Mouse (Mus musculus) central nervous system, embryonic 11.5 days (tissue): Measurements from ENCODE around the gene B3gnt3. TPM values are rescaled to one million over a fixed set of nuclear protein-coding genes. Genes with fewer than 3 reads are reported as not detected.

Experiments
- polyA plus RNA-seq: library from polyadenylated mRNA; depleted of rRNA; stranded (reverse); fragments of >200 nt; gene quantifications from 2 replicates; pipeline ENCODE4 v1.2.3, GENCODE M21; 2012; rRNA removed

Gene B3gnt3
- polyA plus RNA-seq = 0.40 and 0.66 TPM in 2 replicates

GRCm38 (mm10) chr8:71701414-71702086, at the start of gene B3gnt3:
Gene B3gnt3, minus strand, starts transcription at chr8:71701789.

GRCm38 (mm10) chr8:71725122-71725924, 23.7 kb upstream of the B3gnt3 start, which contains the start of gene Fcho1:
Gene Fcho1, minus strand, starts transcription at chr8:71725716.

DNA sequence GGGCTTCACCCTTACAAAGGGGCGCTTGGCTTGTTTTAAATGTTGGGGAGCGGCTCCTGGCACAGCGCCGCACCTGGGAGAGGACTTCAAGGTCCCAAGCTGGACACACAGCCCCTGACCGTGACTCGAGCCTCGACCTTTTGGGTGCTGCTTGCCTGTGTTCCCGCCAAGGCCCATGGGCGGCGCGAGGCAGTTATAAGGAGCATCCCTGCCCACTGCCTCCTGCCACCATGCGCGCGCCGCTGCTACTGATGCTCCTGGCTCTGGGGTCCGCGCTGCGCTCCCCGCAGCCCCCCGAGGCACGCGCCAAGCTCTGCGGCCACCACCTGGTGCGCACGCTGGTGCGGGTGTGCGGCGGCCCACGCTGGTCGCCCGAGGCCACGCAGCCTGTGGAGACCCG, 12.6 kb downstream of the B3gnt3 start, which contains the start of gene Insl3:
Gene Insl3 (plus strand): TSS at position 187 of the 400 bp plus-strand sequence.

DNA sequence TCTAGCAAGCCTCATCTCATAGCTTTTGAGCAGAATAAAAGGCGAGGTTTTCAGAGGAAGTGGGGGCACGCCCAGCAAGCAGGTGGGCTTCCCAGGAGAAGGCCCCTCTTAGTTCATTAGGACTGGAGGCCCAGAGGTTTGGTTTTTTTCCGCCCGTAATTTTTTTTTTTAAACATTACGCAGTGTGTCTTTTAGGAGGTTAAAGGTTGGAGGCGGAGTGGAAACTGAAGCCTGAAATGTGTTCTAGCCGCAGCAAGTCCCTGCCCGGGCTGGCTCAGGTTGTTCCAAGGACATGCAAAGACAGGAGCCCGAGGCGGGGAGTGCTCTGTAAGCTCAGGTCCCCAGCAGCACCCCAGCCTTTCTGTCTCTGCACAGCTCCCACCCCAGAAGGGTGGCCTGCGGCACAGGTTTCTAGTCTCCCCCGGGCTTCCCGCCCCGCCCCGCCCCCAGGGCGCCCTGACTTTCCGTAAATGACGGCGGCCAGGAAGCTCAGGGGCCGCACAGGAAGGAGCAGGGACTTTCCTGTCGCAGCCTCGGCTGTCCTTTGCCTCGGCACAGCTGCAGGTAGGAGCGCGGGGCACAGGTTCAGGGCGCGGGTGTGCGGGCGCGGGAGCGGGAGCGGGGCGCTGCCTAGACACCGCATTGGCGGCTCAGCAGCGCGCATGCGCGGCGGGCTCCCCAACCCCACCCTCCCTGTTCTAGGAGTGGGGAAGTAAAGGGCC, 25.4 kb downstream of the B3gnt3 start, which contains the start of gene Jak3:
Gene Jak3 (plus strand): TSS at position 277 of the 722 bp plus-strand sequence.

GRCm38 (mm10) chr8:71671549-71671965, 30.0 kb downstream of the B3gnt3 start, which contains the start of gene Unc13a:
Gene Unc13a, minus strand, starts transcription at chr8:71671757.

Other genes starting within 250 kb of the B3gnt3 start
- gene Abhd8, start 238.1 kb downstream of the B3gnt3 start, polyA plus RNA-seq = 63.1 and 67.7 TPM in 2 replicates
- gene Mrpl34, start 236.8 kb downstream of the B3gnt3 start, polyA plus RNA-seq = 82.2 and 83.9 TPM in 2 replicates
- 70.7 and 98.5 TPM in 2 replicates for gene Dda1, start 232.6 kb downstream of the B3gnt3 start, polyA plus RNA-seq
- gene Ano8, start 215.8 kb downstream of the B3gnt3 start, polyA plus RNA-seq = 64.5 and 107 TPM in 2 replicates
- gene Gtpbp3, start 213.7 kb downstream of the B3gnt3 start, polyA plus RNA-seq = 30.7 and 37.4 TPM in 2 replicates
- 29.5 and 39.7 TPM in 2 replicates for gene Plvap, start 190.0 kb downstream of the B3gnt3 start, polyA plus RNA-seq
- 0.48 and 0.52 TPM in 2 replicates for gene Ccdc194, start 176.1 kb downstream of the B3gnt3 start, polyA plus RNA-seq
- gene Bst2, start 164.3 kb downstream of the B3gnt3 start, polyA plus RNA-seq = 15.8 and 19.0 TPM in 2 replicates
- 62.6 and 71.2 TPM in 2 replicates for gene Mvb12a, start 158.9 kb downstream of the B3gnt3 start, polyA plus RNA-seq
- gene Tmem221, start 142.9 kb downstream of the B3gnt3 start, polyA plus RNA-seq = 0.22 and 0.23 TPM in 2 replicates
- gene Nxnl1, start 135.2 kb downstream of the B3gnt3 start, polyA plus RNA-seq = not detected in 2 replicates
- 50.4 and 64.7 TPM in 2 replicates for gene Slc27a1, start 132.9 kb downstream of the B3gnt3 start, polyA plus RNA-seq
- 126 and 164 TPM in 2 replicates for gene Pgls, start 109.6 kb downstream of the B3gnt3 start, polyA plus RNA-seq
- gene Fam129c, start 104.1 kb downstream of the B3gnt3 start, polyA plus RNA-seq = 6.1 and 12.4 TPM in 2 replicates
- 65.9 and 99.7 TPM in 2 replicates for gene Colgalt1, start 90.8 kb downstream of the B3gnt3 start, polyA plus RNA-seq
- 15.4 and 19.3 TPM in 2 replicates for gene Unc13a, start 30.0 kb downstream of the B3gnt3 start, polyA plus RNA-seq
- gene Jak3, start 25.5 kb downstream of the B3gnt3 start, polyA plus RNA-seq = 3.5 TPM in 2 replicates
- 0.57 and 1.1 TPM in 2 replicates for gene Insl3, start 12.6 kb downstream of the B3gnt3 start, polyA plus RNA-seq
- gene Fcho1, start 23.9 kb upstream of the B3gnt3 start, polyA plus RNA-seq = 30.0 and 40.4 TPM in 2 replicates
- gene Zfp709, start 180.2 kb upstream of the B3gnt3 start, polyA plus RNA-seq = 1.8 and 3.1 TPM in 2 replicates
- gene Zfp882, start 206.8 kb upstream of the B3gnt3 start, polyA plus RNA-seq = 9.3 and 10.3 TPM in 2 replicates
- gene Zfp617, start 206.8 kb upstream of the B3gnt3 start, polyA plus RNA-seq = 21.6 and 25.9 TPM in 2 replicates
- gene Zfp961, start 249.2 kb upstream of the B3gnt3 start, polyA plus RNA-seq = 20.2 and 30.8 TPM in 2 replicates